Mouse (Mus musculus) heart, embryonic 14.5 days (tissue): ENCODE data around the gene Tyr. TPM values are rescaled to one million over a fixed set of nuclear protein-coding genes. Genes with fewer than 3 reads are reported as not detected.

ENCODE experiments used
- polyA plus RNA-seq: library from polyadenylated mRNA; unstranded; fragments of >200 nt; fragmentation: Nextera tagmentation; extraction: Ambion mirVana; gene quantifications from 2 replicates; pipeline ENCODE4 v1.2.1, GENCODE M21; 2014

Gene Tyr
- polyA plus RNA-seq, 1 experiment from 2014 or later = 0.31 TPM

Other genes starting within 250 kb of the Tyr start
- gene Nox4, start 247.4 kb downstream of the Tyr start, polyA plus RNA-seq = 4.3 and 5.4 TPM in 2 replicates
- not detected in 2 replicates for gene Grm5, start 90.7 kb upstream of the Tyr start, polyA plus RNA-seq